Mouse (Mus musculus) frontal cortex, adult (tissue): Measurements from ENCODE around the gene Dmc1.

Source experiments
- ATAC-seq: cut with Nextera tagmentation; 2 replicates; pipeline ENCODE4 v1.9.2; 2017; ENCODE audit warnings: mild to moderate bottlenecking, moderate library complexity, mixed read lengths; ENCODE audit not compliant: low TSS enrichment

Gene Dmc1

GRCm38 (mm10) chr15:79575543-79576222, 29.2 kb downstream of the Dmc1 start:
- peak; percentile 47; the same call in 1 of the 2 replicates for ATAC-seq

GRCm38 (mm10) chr15:79562417-79562816, 42.5 kb downstream of the Dmc1 start:
- peak; percentile 87 for ATAC-seq

- 0 out of 2 replicates have a peak, but pooled peaks have one; percentile 34 for ATAC-seq
Observed at GRCm38 (mm10) chr15:79559649-79560048, 45.3 kb downstream of the Dmc1 start.

GRCm38 (mm10) chr15:79552566-79552965, 52.3 kb downstream of the Dmc1 start:
- ATAC-seq = no peak

GRCm38 (mm10) chr15:79548226-79548625, 56.7 kb downstream of the Dmc1 start:
- ATAC-seq = no peak

- ATAC-seq = no peak
Observed at GRCm38 (mm10) chr15:79547289-79547820, 57.6 kb downstream of the Dmc1 start.

- ATAC-seq = peak; percentile 96
Observed at GRCm38 (mm10) chr15:79546410-79547288, 58.3 kb downstream of the Dmc1 start, which contains the start of gene Ddx17. Gene Ddx17 (minus strand): TSS chr15:79546741.

- peak; percentile 39 for ATAC-seq
Observed at GRCm38 (mm10) chr15:79545921-79546399, 58.9 kb downstream of the Dmc1 start.

- no peak for ATAC-seq
Observed at GRCm38 (mm10) chr15:79545496-79545895, 59.4 kb downstream of the Dmc1 start.

GRCm38 (mm10) chr15:79543968-79544367, 60.9 kb downstream of the Dmc1 start:
- ATAC-seq = no peak

- ATAC-seq = no peak
Observed at GRCm38 (mm10) chr15:79533796-79534195, 71.1 kb downstream of the Dmc1 start.

GRCm38 (mm10) chr15:79529935-79530334, 75.0 kb downstream of the Dmc1 start:
- no peak for ATAC-seq

GRCm38 (mm10) chr15:79527991-79528639, 76.8 kb downstream of the Dmc1 start:
- ATAC-seq = no peak

GRCm38 (mm10) chr15:79527192-79527591, 77.7 kb downstream of the Dmc1 start:
- ATAC-seq = no peak

GRCm38 (mm10) chr15:79525979-79526768, 78.7 kb downstream of the Dmc1 start:
- no peak for ATAC-seq

GRCm38 (mm10) chr15:79525564-79525963, 79.3 kb downstream of the Dmc1 start:
- ATAC-seq = no peak

- no peak for ATAC-seq
Observed at GRCm38 (mm10) chr15:79519400-79520220, 85.3 kb downstream of the Dmc1 start.

- no peak for ATAC-seq
Observed at GRCm38 (mm10) chr15:79518571-79518970, 86.3 kb downstream of the Dmc1 start.

GRCm38 (mm10) chr15:79517710-79518109, 87.2 kb downstream of the Dmc1 start:
- no peak for ATAC-seq
